Mouse (Mus musculus): Measurements from ENCODE around the gene Egfl8. TPM values are rescaled to one million over a fixed set of nuclear protein-coding genes. Genes with fewer than 3 reads are reported as not detected.

Gene Egfl8
- polyA plus RNA-seq, 1 experiment from 2014 or later = 12.3 TPM

DNA sequence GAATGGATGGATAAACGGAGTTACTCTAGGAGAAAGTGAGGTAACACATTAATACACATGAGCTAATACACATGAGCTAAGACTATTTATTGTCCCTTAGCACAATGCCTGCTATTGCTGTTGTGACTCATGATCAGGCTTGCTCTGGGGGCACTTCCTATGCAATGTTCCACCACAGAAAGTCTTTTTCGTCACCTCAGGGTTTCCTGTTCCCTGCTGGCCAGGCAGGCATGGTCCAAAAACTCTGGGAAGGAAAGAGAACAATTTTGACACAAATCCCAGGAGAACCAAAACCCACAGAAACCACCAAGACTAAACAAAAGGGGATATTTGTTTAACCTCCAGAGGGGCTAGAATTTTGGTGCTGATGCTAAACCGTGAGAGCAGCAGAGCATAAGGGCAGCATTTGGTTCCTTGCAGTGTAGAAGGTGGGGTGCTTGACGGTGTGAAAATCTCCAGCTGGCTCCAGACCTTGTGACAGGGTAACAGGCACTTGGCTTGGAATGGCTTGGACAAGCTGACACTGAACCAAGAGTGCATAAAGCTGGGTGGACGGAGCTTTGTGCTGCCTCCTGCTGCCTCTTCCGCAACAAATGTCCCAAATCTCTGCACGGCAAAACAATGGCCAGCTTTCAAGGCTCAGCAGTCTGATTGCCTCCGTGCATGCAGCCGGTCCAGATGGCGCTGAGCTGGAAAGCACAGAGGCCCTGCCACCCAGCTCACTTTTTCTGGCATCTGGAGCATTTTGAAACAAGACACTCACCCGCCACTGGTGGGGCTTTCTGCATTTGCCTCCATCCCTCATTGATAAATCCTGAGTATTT is 25.2 kb upstream of the Egfl8 start:
- H3K27ac ChIP-seq (replicated peaks; ENCODE audit: low read depth, low read length) = peak overlapping the region; percentile 81
- peaks cover 21% of the 10 kb centered on the region for H3K4me1 ChIP-seq (ENCODE audit: control insufficient read depth, insufficient read depth, low read length)
- peak; percentile 84 for DNase-seq (ENCODE audit: low spot score)
- H3K27me3 ChIP-seq (replicated peaks; ENCODE audit: control insufficient read depth, insufficient read depth, low read length) = no peaks in the 10 kb centered on the region
- H3K9ac ChIP-seq (ENCODE audit: low read depth, low read length) = peak overlapping the region; percentile 50
- no peak overlapping the region for H3K4me3 ChIP-seq (ENCODE audit: low read depth, low read length)
- H3K4me2 ChIP-seq (ENCODE audit: low read depth, low read length) = peak overlapping the region; percentile 28; the same call in 1 of the 2 replicates
- no peaks in the 10 kb centered on the region for H3K9me3 ChIP-seq (ENCODE audit: control insufficient read depth, low read length)
- H3K36me3 ChIP-seq (ENCODE audit: control insufficient read depth, insufficient read depth, low read length) = no peaks in the 10 kb centered on the region
- 10% methylated on average over 11 of the region's 11 CpGs for WGBS
- peak; percentile 56 for ATAC-seq (ENCODE audit: low read depth)

DNA sequence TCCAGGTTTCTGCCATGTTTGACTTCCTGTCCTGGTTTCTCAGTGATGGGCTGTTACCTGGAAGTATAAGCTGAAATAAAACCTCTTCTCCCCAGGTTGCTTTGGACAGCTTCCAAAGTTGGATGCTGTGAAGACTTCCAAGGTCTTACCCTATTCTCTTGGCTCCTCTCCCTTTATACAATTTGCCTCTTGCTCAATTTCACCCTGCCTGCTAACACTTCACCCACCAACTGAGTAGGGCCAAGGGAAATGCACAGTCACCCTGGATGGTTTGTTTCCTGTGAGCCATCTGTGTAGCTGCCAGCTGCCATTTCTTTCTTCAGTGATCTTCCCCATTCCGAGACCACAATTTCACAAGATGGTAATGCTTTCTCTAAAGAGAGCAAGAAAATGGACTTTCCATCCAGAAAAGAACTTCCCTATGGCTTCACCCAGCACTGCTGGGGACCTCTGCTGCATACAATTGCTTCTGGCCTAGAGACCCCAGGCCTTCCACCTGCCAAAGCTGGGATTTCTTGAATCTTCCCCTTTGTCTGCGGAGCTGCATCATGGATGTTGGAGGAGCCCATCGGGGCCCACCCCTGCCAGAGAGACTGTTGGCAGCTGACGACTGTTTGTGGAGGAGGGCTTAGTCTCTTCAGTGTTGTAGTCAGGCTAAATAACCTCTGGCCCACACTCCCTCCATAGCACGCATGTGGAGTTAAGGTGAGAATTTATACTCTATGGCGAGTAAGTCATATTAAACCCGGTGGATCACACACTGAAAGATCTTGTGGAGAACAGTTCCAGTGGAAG is 23.9 kb upstream of the Egfl8 start:
- Histone ChIP-seq H3K4me3 (ENCODE audit: low read depth, low read length) (no peak overlapping the region), H3K4me1 (ENCODE audit: control insufficient read depth, insufficient read depth, low read length) (peaks cover 14% of the 10 kb centered on the region; the same call in 1 of the 2 replicates), H3K9ac (ENCODE audit: low read depth, low read length) (no peak overlapping the region), H3K36me3 (ENCODE audit: control insufficient read depth, insufficient read depth, low read length) (no peaks in the 10 kb centered on the region), H3K4me2 (ENCODE audit: low read depth, low read length) (no peak overlapping the region), H3K27me3 (replicated peaks; ENCODE audit: control insufficient read depth, insufficient read depth, low read length) (no peaks in the 10 kb centered on the region), H3K27ac (replicated peaks; ENCODE audit: low read depth, low read length) (no peak overlapping the region), H3K9me3 (ENCODE audit: control insufficient read depth, low read length) (no peaks in the 10 kb centered on the region)
- 77% methylated on average over 7 of the region's 7 CpGs for WGBS
- no peak for DNase-seq (ENCODE audit: low spot score)
- ATAC-seq (ENCODE audit: low read depth) = no peak

DNA sequence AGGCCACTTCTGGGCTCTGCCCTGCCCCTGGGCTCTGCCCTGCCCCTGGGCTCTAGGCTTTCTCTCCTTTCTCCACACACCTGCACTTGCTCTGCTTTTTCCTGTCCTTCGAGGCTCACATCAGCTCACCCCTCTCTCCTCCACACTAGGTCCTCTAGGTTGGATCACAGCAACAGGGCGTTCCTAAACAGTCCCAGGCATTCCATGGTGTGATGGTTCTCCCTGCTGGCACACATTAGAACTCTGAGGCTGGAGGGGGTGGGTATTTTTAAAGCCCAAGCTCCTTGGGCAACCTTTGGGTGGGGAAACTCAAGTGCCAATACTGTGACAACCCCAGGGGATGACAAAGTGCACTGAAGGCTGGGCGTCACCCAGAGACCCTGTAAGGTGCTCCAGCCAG is 21.7 kb upstream of the Egfl8 start:
- WGBS = 61% methylated on average over 3 of the region's 3 CpGs
- ATAC-seq (ENCODE audit: low read depth) (no peak), DNase-seq (ENCODE audit: low spot score) (no peak)
- no peaks in the 10 kb centered on the region for H3K9me3 ChIP-seq (ENCODE audit: control insufficient read depth, low read length)
- no peaks in the 10 kb centered on the region for H3K36me3 ChIP-seq (ENCODE audit: control insufficient read depth, insufficient read depth, low read length)
- 0 out of 2 replicates have a peak, but pooled peaks cover 5% of the 10 kb centered on the region for H3K27me3 ChIP-seq (replicated peaks; ENCODE audit: control insufficient read depth, insufficient read depth, low read length)
- H3K9ac ChIP-seq (ENCODE audit: low read depth, low read length) = no peak overlapping the region; the same call in 1 of the 2 replicates
- H3K4me2 ChIP-seq (ENCODE audit: low read depth, low read length) = no peak overlapping the region
- H3K27ac ChIP-seq (replicated peaks; ENCODE audit: low read depth, low read length) = no peak overlapping the region
- peaks cover 12% of the 10 kb centered on the region; the same call in 1 of the 2 replicates for H3K4me1 ChIP-seq (ENCODE audit: control insufficient read depth, insufficient read depth, low read length)
- H3K4me3 ChIP-seq (ENCODE audit: low read depth, low read length) = no peak overlapping the region

DNA sequence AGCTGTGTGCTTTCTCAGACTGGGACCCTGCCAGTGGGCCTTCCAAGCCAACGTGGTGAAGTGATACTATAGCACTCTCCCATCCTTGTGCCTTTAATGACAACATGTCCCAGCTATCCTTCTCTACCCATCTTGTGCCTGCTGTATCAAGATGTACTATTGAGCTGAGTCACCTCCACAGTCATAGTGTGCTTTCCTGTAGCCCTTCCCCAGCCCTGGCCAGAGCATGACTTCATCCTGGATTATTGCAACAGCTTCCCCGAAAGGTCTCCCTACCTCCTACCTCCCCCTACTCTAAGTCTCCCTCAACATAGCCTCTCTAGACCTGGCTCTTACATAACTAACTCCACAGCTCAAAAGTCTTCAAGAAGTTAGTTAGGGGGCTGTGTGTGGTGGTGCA is 19.9 kb upstream of the Egfl8 start:
- Histone ChIP-seq H3K4me3 (ENCODE audit: low read depth, low read length) (no peak overlapping the region), H3K36me3 (ENCODE audit: control insufficient read depth, insufficient read depth, low read length) (no peaks in the 10 kb centered on the region), H3K27me3 (replicated peaks; ENCODE audit: control insufficient read depth, insufficient read depth, low read length) (peaks cover 21% of the 10 kb centered on the region), H3K9ac (ENCODE audit: low read depth, low read length) (no peak overlapping the region), H3K9me3 (ENCODE audit: control insufficient read depth, low read length) (no peaks in the 10 kb centered on the region), H3K4me1 (ENCODE audit: control insufficient read depth, insufficient read depth, low read length) (peaks cover 17% of the 10 kb centered on the region), H3K27ac (replicated peaks; ENCODE audit: low read depth, low read length) (no peak overlapping the region), H3K4me2 (ENCODE audit: low read depth, low read length) (no peak overlapping the region)
- DNase-seq (ENCODE audit: low spot score) (no peak), ATAC-seq (ENCODE audit: low read depth) (no peak)
- WGBS = 62% methylated on average over 2 of the region's 2 CpGs

DNA sequence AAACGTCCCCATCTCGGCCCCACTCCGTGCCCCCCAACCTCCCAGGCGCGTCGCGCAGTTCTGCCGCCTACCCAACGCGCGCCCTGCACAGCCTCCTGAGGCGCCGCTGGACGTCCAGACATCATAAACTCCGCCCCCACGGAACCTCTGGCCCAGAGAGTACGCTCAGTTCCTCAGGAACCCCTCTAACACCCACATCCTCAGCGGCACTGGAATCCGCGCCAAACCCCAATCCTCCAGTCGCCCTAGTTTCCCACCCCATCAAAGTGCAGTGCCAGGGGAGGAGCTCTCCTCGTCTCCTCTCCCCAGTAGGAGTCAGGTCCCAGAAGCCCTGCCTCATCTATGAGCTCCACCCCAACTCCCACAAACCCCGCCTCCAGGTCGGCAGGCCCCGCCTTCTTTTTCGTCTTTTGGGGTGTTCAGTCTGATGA is 16.5 kb upstream of the Egfl8 start:
- no peaks in the 10 kb centered on the region for H3K9me3 ChIP-seq (ENCODE audit: control insufficient read depth, low read length)
- peaks cover 33% of the 10 kb centered on the region for H3K27me3 ChIP-seq (replicated peaks; ENCODE audit: control insufficient read depth, insufficient read depth, low read length)
- peak overlapping the region; percentile 38 for H3K4me3 ChIP-seq (ENCODE audit: low read depth, low read length)
- ATAC-seq (ENCODE audit: low read depth) = peak; percentile 56
- H3K9ac ChIP-seq (ENCODE audit: low read depth, low read length) = peak overlapping the region; percentile 54
- DNase-seq (ENCODE audit: low spot score) = peak; percentile 83
- 2% methylated on average over 23 of the region's 26 CpGs for WGBS
- peaks cover 34% of the 10 kb centered on the region for H3K4me1 ChIP-seq (ENCODE audit: control insufficient read depth, insufficient read depth, low read length)
- peak overlapping the region; percentile 73 for H3K4me2 ChIP-seq (ENCODE audit: low read depth, low read length)
- H3K36me3 ChIP-seq (ENCODE audit: control insufficient read depth, insufficient read depth, low read length) = no peaks in the 10 kb centered on the region
- no peak overlapping the region for H3K27ac ChIP-seq (replicated peaks; ENCODE audit: low read depth, low read length)

DNA sequence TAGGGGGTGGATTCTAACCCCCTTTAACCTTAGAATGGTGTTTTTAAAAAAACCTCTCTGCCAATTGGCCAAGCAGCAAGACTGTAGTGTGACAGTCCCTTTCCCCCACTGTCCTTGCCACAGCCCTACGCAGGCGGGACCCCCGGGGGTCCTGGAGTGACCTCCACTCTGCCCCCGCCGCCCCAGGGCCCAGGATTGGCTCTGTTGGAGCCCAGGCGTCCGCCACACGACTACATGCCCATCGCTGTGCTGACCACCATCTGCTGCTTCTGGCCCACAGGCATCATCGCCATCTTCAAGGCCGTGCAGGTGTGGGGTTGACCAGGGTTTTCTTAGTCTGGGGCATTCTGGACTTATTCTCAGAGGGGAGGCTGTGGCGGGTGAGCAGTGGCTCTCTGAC is 15.9 kb upstream of the Egfl8 start:
- no peaks in the 10 kb centered on the region for H3K36me3 ChIP-seq (ENCODE audit: control insufficient read depth, insufficient read depth, low read length)
- peak overlapping the region; percentile 54 for H3K9ac ChIP-seq (ENCODE audit: low read depth, low read length)
- 9% methylated on average over 12 of the region's 12 CpGs for whole genome bisulfite sequencing
- ATAC-seq (ENCODE audit: low read depth) (no peak), DNase-seq (ENCODE audit: low spot score) (no peak)
- H3K9me3 ChIP-seq (ENCODE audit: control insufficient read depth, low read length) = no peaks in the 10 kb centered on the region
- peaks cover 33% of the 10 kb centered on the region for H3K27me3 ChIP-seq (replicated peaks; ENCODE audit: control insufficient read depth, insufficient read depth, low read length)
- H3K4me2 ChIP-seq (ENCODE audit: low read depth, low read length) = peak overlapping the region; percentile 73
- H3K4me1 ChIP-seq (ENCODE audit: control insufficient read depth, insufficient read depth, low read length) = peaks cover 34% of the 10 kb centered on the region
- H3K27ac ChIP-seq (replicated peaks; ENCODE audit: low read depth, low read length) = no peak overlapping the region
- peak overlapping the region; percentile 38 for H3K4me3 ChIP-seq (ENCODE audit: low read depth, low read length)

DNA sequence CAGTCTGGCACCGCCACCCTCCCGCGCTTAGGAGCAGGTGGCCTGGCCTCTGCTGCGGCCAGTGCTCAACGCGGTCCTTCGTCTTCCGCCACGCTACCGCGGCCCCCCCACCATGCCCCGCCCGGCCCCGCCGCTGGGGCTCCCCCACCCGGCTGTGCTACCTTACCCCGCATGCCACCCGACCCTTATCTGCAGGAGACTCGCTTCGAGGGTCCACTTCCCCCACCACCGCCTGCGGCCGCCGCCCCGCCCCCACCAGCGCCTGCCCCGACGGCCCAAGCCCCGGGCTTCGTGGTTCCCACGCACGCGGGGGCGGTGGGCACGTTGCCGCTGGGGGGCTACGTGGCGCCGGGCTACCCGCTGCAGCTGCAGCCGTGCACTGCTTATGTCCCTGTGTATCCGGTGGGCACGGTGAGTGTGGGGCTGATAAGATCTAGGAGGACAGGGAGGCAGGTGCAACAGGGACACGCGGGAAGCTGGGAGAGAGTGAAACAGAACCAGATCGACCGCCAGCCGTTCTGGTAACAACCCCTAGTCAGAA is 15.1 kb upstream of the Egfl8 start:
- Histone ChIP-seq H3K4me2 (ENCODE audit: low read depth, low read length) (peak overlapping the region; percentile 80), H3K9ac (ENCODE audit: low read depth, low read length) (peak overlapping the region; percentile 25), H3K27ac (replicated peaks; ENCODE audit: low read depth, low read length) (no peak overlapping the region), H3K36me3 (ENCODE audit: control insufficient read depth, insufficient read depth, low read length) (no peaks in the 10 kb centered on the region), H3K27me3 (replicated peaks; ENCODE audit: control insufficient read depth, insufficient read depth, low read length) (peaks cover 33% of the 10 kb centered on the region), H3K4me1 (ENCODE audit: control insufficient read depth, insufficient read depth, low read length) (peaks cover 40% of the 10 kb centered on the region), H3K4me3 (ENCODE audit: low read depth, low read length) (peak overlapping the region; percentile 60), H3K9me3 (ENCODE audit: control insufficient read depth, low read length) (no peaks in the 10 kb centered on the region)
- WGBS = 2% methylated on average over 37 of the region's 48 CpGs
- DNase-seq (ENCODE audit: low spot score) (no peak), ATAC-seq (ENCODE audit: low read depth) (no peak)

DNA sequence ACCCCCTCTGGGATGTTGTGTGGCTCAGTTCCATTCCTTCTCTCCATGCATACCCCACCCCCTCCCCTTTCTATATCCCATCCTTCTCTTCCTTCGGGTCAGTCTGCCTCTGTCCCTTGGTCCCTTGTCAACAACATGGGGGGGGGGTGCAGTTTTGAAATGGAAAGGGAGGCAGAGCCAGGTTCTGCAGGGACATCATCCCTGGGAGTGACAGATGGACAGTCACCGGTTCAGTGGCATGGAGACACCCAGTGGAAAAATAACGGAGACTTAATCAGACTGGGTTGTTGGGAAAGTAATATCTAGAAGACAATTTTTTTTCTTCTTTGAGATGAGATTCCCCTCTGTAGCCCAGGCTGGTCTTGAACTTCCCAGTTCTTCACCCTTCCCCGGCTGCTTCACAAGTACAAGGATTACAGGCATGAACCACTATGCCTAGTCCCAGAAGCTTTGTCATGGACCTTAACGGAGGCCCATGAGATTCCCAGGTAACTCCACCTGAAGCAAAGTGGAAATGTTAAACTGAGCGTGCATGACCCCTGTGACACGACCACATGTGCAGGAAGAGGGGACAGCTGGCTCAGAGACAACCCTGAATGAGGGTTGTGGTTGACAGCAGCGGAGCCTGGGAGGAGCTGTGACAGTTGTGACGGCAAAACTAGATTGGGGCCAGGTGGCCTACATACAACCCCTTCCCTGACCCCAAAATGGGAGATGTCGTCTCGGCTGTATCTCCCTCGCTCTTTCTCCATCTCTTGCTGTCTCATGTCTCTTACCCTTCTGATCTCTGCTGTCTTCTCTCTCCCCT is 14.2 kb upstream of the Egfl8 start:
- Histone ChIP-seq H3K36me3 (ENCODE audit: control insufficient read depth, insufficient read depth, low read length) (0 out of 2 replicates have a peak, but pooled peaks cover 7% of the 10 kb centered on the region), H3K4me2 (ENCODE audit: low read depth, low read length) (peak overlapping the region; percentile 80), H3K27ac (replicated peaks; ENCODE audit: low read depth, low read length) (no peak overlapping the region), H3K9me3 (ENCODE audit: control insufficient read depth, low read length) (no peaks in the 10 kb centered on the region), H3K4me3 (ENCODE audit: low read depth, low read length) (peak overlapping the region; percentile 60), H3K9ac (ENCODE audit: low read depth, low read length) (peak overlapping the region; percentile 34), H3K4me1 (ENCODE audit: control insufficient read depth, insufficient read depth, low read length) (peaks cover 40% of the 10 kb centered on the region), H3K27me3 (replicated peaks; ENCODE audit: control insufficient read depth, insufficient read depth, low read length) (peaks cover 33% of the 10 kb centered on the region)
- no peak for DNase-seq (ENCODE audit: low spot score)
- ATAC-seq (ENCODE audit: low read depth) = no peak
- 20% methylated on average over 12 of the region's 12 CpGs for WGBS
